ENCODE assay signal across 25 mouse cellular contexts in the genomic region with DNA sequence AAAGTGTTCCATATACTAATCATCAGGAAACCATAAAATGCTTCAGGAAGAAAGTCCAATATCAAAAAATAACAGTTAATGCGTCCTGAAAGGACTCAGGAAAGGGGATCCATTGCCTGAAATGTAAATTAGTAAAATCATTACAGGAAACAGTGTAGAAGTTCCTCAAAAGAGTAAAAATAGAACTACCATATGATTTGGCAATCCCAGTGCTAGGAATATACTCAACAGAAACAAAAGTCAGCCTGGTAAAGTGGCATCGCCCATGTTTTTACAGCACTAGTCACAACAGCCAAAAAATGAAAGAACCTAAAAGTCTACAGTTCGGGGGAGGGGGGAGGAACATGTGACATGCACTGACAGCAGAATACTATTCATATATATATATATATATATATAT.
DNase-seq lines count a peak whose midpoint lies in the region; ATAC-seq and TF ChIP-seq lines count a peak whose summit lies in the region.
"Had no signal": no experiment of that assay in that cellular context is flagged by ENCODE, and none has a peak within 500 bp of the region (broad histone marks: within the 10 kb centered on the region; RNA-seq: fewer than 3 reads in every experiment).

No protein-coding gene starts in this region.

- no peaks in the 10 kb centered on the region for H3K4me1 ChIP-seq in liver, adult 2 months (ENCODE audit: control insufficient read depth, insufficient read depth, low read length)
- H3K4me1 ChIP-seq in bone marrow macrophage, adult 2 months (ENCODE audit: control insufficient read depth, insufficient read depth, low read length), result peaks cover 20% of the 10 kb centered on the region
- H3K4me1 ChIP-seq: embryonic facial prominence, embryonic 10.5 days; embryonic facial prominence, embryonic 13.5 days; forebrain, embryonic 12.5 days; forebrain, embryonic 15.5 days; heart, embryonic 10.5 days; hindbrain, embryonic 10.5 days; hindbrain, embryonic 13.5 days had no signal

- no peak overlapping the region for H3K27ac ChIP-seq in liver, adult 2 months (replicated peaks; ENCODE audit: insufficient read depth, low read depth, low read length)
- peak overlapping the region; percentile 48 for H3K27ac ChIP-seq in bone marrow macrophage, adult 2 months (ENCODE audit: insufficient read depth, low read depth, low read length)
- H3K27ac ChIP-seq: embryonic facial prominence, embryonic 10.5 days; embryonic facial prominence, embryonic 13.5 days; forebrain, embryonic 12.5 days; forebrain, embryonic 15.5 days; heart, adult 2 months; heart, embryonic 10.5 days; hindbrain, embryonic 10.5 days; hindbrain, embryonic 13.5 days had no signal

- WGBS in liver, adult 2 months, result 77% methylated on average over 3 of the region's 3 CpGs

- H3K27me3 ChIP-seq in liver, adult 2 months (ENCODE audit: control insufficient read depth, insufficient read depth, low read length), result no peaks in the 10 kb centered on the region
- H3K27me3 ChIP-seq: embryonic facial prominence, embryonic 13.5 days; forebrain, embryonic 12.5 days; forebrain, embryonic 15.5 days; hindbrain, embryonic 13.5 days had no signal

- DNase-seq in liver, adult 2 months (ENCODE audit: extremely low read depth, low read depth, low spot score), result peak; percentile 12
- DNase-seq in liver, result no peak
- no peak for DNase-seq in embryo, embryonic 11 days
- DNase-seq in urinary bladder, postnatal 10 days (ENCODE audit: low spot score), result no peak
- no peak for DNase-seq in right cerebral cortex, postnatal 36 days (ENCODE audit: low spot score in 2 of 2)
- DNase-seq: adrenal gland, adult 8-10 months; adrenal gland, postnatal 25 days; cerebellum, adult 18-20 months; cerebellum, adult 9-10 months; cerebellum, postnatal 14 days; gastrocnemius, postnatal 25 days; heart, adult 2 months had no signal

- H3K4me3 ChIP-seq in liver, adult 2 months (ENCODE audit: insufficient read depth, low read depth, low read length), result no peak overlapping the region
- H3K4me3 ChIP-seq in bone marrow macrophage, adult 2 months (ENCODE audit: insufficient read depth, low read length), result no peak overlapping the region
- H3K4me3 ChIP-seq: embryonic facial prominence, embryonic 10.5 days; embryonic facial prominence, embryonic 13.5 days; erythroblast, embryonic 14.5 days; forebrain, embryonic 12.5 days; forebrain, embryonic 15.5 days; heart, adult 2 months; heart, embryonic 10.5 days; hindbrain, embryonic 10.5 days; hindbrain, embryonic 13.5 days had no signal

- TF ChIP-seq CTCF in liver, adult 2 months (IDR thresholded peaks at IDR 0.05; ENCODE audit: low read depth, low read length), result no peak
- TF ChIP-seq CTCF in bone marrow macrophage, adult 2 months (IDR thresholded peaks at IDR 0.05; ENCODE audit: low read depth, low read length), result no peak

- ATAC-seq in hematopoietic stem cell, adult 5-6 weeks (replicated peaks in 1 of 2; ENCODE audit: insufficient read depth in 1 of 2, low FRiP score in 2 of 2, low TSS enrichment in 1 of 2, low read depth in 1 of 2, poor library complexity in 2 of 2, severe bottlenecking in 2 of 2), result peak; percentile 49 to 51; a peak in 2 of 4 replicates
- peak; percentile 99 for ATAC-seq in megakaryocyte progenitor cell, adult 5-6 weeks (replicated peaks; ENCODE audit: poor library complexity)
- ATAC-seq: activated CD4-positive, CD25-positive, alpha-beta regulatory T cell, adult 4 months; forebrain, embryonic 15.5 days; hindbrain, embryonic 16.5 days had no signal

- no peaks in the 10 kb centered on the region for H3K36me3 ChIP-seq in liver, adult 2 months (ENCODE audit: control insufficient read depth, insufficient read depth, low read length)
- H3K36me3 ChIP-seq: embryonic facial prominence, embryonic 10.5 days; embryonic facial prominence, embryonic 13.5 days; forebrain, embryonic 12.5 days; forebrain, embryonic 15.5 days; heart, embryonic 10.5 days; hindbrain, embryonic 10.5 days; hindbrain, embryonic 13.5 days had no signal

- H3K9ac ChIP-seq in liver, adult 2 months (ENCODE audit: low read depth, low read length), result no peak overlapping the region
- H3K9ac ChIP-seq: embryonic facial prominence, embryonic 13.5 days; forebrain, embryonic 12.5 days; forebrain, embryonic 15.5 days; hindbrain, embryonic 13.5 days had no signal

- TF ChIP-seq POLR2A in liver, adult 2 months (IDR thresholded peaks at IDR 0.05; ENCODE audit: extremely low read depth, insufficient read depth, low read length), result no peak
- no peak for TF ChIP-seq POLR2A in bone marrow macrophage, adult 2 months (IDR thresholded peaks at IDR 0.05; ENCODE audit: borderline replicate concordance, low read depth, low read length)

- H3K79me2 ChIP-seq in liver, adult 2 months (ENCODE audit: control insufficient read depth, insufficient read depth, low read length), result no peaks in the 10 kb centered on the region
